Mouse (Mus musculus): Measurements from ENCODE around the gene Gm28048.

DNA sequence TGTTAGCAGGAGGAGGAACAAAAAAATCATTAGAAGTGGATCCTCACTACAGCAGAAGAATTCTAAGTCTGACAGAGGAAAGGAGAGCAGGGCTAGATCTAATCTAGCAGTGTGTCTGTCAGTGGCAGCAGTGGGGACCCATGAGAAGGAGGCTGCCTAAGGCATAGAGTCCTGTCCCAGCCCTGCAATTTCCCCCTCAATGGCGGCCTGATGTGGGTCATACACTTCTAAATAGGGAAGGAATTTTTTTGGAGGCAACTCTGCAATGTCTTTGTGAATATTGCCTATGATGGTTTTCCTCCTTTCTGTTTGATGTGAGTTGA lies 188.0 kb downstream of the Gm28048 start:
- TF ChIP-seq USF1 (IDR thresholded peaks at IDR 0.05; ENCODE audit: low read depth) (no peak), POLR2A (IDR thresholded peaks at IDR 0.05; ENCODE audit: insufficient read length, low read depth) (no peak), E2F4 (IDR thresholded peaks at IDR 0.05; ENCODE audit: insufficient read depth) (no peak), CEBPB (IDR thresholded peaks at IDR 0.05; ENCODE audit: insufficient read depth, poor library complexity, severe bottlenecking) (no peak), MAX (IDR thresholded peaks at IDR 0.05; ENCODE audit: low read depth) (no peak), TCF12 (IDR thresholded peaks at IDR 0.05; ENCODE audit: insufficient read depth, poor library complexity, severe bottlenecking) (no peak)
